Mouse (Mus musculus): ENCODE measurements around the gene Tmem45b.

Gene Tmem45b

GRCm38 (mm10) chr9:31404311-31404710, 60.0 kb downstream of the Tmem45b start:
- DNase-seq (ENCODE audit: low read depth), result no peak

GRCm38 (mm10) chr9:31400441-31400840, 63.8 kb downstream of the Tmem45b start:
- peak; percentile 77 for DNase-seq (ENCODE audit: low read depth)

- no peak for DNase-seq (ENCODE audit: low read depth)
Observed at GRCm38 (mm10) chr9:31387206-31387605, 77.1 kb downstream of the Tmem45b start.

GRCm38 (mm10) chr9:31386368-31387180, 77.7 kb downstream of the Tmem45b start:
- peak; percentile 18 for DNase-seq (ENCODE audit: low read depth)

- DNase-seq (ENCODE audit: low read depth), result peak; percentile 93
Observed at GRCm38 (mm10) chr9:31385947-31386354, 78.3 kb downstream of the Tmem45b start, which contains the start of gene Nfrkb. TSS of gene Nfrkb (plus strand) at chr9:31386192.

GRCm38 (mm10) chr9:31385500-31385869, 78.8 kb downstream of the Tmem45b start:
- DNase-seq (ENCODE audit: low read depth), result no peak

GRCm38 (mm10) chr9:31384786-31385499, 79.3 kb downstream of the Tmem45b start:
- no peak for DNase-seq (ENCODE audit: low read depth)

GRCm38 (mm10) chr9:31376661-31377060, 87.6 kb downstream of the Tmem45b start:
- no peak for DNase-seq (ENCODE audit: low read depth)

All from NIH3T3 (cell line).